Mouse (Mus musculus) G1E (cell line): ENCODE data around the gene Brsk2.

ENCODE experiments used
- CTCF ChIP-seq: IDR thresholded peaks from 2 replicates; pipeline ENCODE4 v1.5.1; 2012; ENCODE audit warnings: low read depth, low read length, inconsistent platforms, mixed read lengths
- GATA1 ChIP-seq: IDR thresholded peaks from 2 replicates; pipeline ENCODE4 v1.6.1; 2012; ENCODE audit warnings: borderline replicate concordance, low read length, inconsistent platforms, mixed read lengths
- GATA2 ChIP-seq: IDR thresholded peaks from 2 replicates; pipeline ENCODE4 v1.6.1; 2012; ENCODE audit warnings: low read depth, low read length, inconsistent platforms, borderline replicate concordance
- POLR2AphosphoS5 ChIP-seq: IDR thresholded peaks from 2 replicates; pipeline ENCODE4 v1.6.1; 2012; ENCODE audit warnings: low read depth, low read length, inconsistent platforms; ENCODE audit not compliant: insufficient replicate concordance
- TAL1 ChIP-seq: conservative IDR thresholded peaks from 2 replicates; pipeline ENCODE4 v1.6.1; 2012; ENCODE audit warnings: low read depth, low read length, inconsistent platforms, mixed read lengths

DNA sequence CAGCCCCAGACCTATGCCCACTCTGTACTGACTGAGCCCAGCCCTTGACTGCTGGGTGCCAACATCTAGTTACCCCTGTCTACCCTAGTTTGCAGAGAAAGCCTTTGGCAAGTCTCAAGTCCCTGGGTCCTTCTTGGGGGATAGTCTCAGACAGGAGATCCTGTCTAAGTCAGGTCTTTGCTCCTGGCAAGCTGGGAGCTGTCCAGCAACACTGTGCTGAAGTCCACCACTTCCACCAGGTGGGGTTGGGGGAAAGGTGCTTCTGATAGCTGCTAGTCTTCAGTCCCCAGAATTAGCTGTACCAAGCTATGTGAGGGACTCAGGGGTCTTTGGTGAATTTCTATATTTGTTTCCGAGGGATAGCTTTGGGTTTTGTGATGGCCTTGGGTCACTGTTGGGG, 9.6 kb downstream of the Brsk2 start:
- TF ChIP-seq TAL1 (no peak), POLR2AphosphoS5 (no peak), GATA1 (no peak), CTCF (no peak), GATA2 (no peak)
